In the genomic region with DNA sequence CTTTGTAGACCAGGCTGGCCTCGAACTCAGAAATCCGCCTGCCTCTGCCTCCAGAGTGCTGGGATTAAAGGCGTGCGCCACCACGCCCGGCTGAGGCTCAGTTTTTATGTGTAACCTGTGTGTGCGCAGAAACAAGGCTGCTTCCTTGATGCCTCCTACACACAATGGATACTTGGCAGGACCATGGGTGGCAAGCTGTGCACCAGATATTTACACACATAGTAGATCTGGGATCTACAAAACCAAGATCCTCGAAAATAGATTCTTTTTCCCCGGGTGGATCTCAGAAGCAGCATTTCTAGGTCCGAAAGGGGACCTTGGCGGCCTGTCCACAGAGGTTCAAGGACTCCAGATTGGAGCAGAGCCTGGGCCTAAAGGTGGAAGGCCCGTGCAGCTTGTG, we compare ENCODE assay signal across 7 mouse cellular contexts. TPM values are rescaled to one million over a fixed set of nuclear protein-coding genes. Genes with fewer than 3 reads are reported as not detected.
DNase-seq lines count a peak whose midpoint lies in the region; ATAC-seq and TF ChIP-seq lines count a peak whose summit lies in the region.

No protein-coding gene starts in this region.

- TF ChIP-seq CTCF in embryonic fibroblast, embryonic 13.5 days (IDR thresholded peaks at IDR 0.05; ENCODE audit: borderline replicate concordance, insufficient read depth, low read length): no peak

- 40% methylated on average over 11 of the region's 12 CpGs for WGBS in lung, embryonic 16.5 days
- 52% methylated on average over 12 of the region's 12 CpGs for WGBS in limb, embryonic 12.5 days
- 46% methylated on average over 12 of the region's 12 CpGs for WGBS in stomach, embryonic 16.5 days

- peak overlapping the region; percentile 98 for H3K4me2 ChIP-seq in lung, embryonic 16.5 days (ENCODE audit: low read depth, low read length)
- H3K4me2 ChIP-seq in limb, embryonic 12.5 days: peak overlapping the region; percentile 98
- H3K4me2 ChIP-seq in stomach, embryonic 16.5 days (ENCODE audit: low read depth, low read length): peak overlapping the region; percentile 85

- H3K36me3 ChIP-seq in lung, embryonic 16.5 days (ENCODE audit: control insufficient read depth, insufficient read depth, low read length): no peaks in the 10 kb centered on the region
- H3K36me3 ChIP-seq in limb, embryonic 12.5 days: no peaks in the 10 kb centered on the region
- H3K36me3 ChIP-seq in stomach, embryonic 16.5 days (ENCODE audit: control insufficient read depth, insufficient read depth, low read length): no peaks in the 10 kb centered on the region

- no peaks in the 10 kb centered on the region for H3K9me3 ChIP-seq in lung, embryonic 16.5 days (ENCODE audit: control insufficient read depth, low read length)
- no peaks in the 10 kb centered on the region for H3K9me3 ChIP-seq in limb, embryonic 12.5 days
- H3K9me3 ChIP-seq in stomach, embryonic 16.5 days (replicated peaks; ENCODE audit: control insufficient read depth, low read length): no peaks in the 10 kb centered on the region

- peak overlapping the region; percentile 67 for H3K9ac ChIP-seq in lung, embryonic 16.5 days (ENCODE audit: low read length)
- H3K9ac ChIP-seq in limb, embryonic 12.5 days (replicated peaks): 0 out of 2 replicates have a peak overlapping the region, but pooled peaks have one; percentile 12
- H3K9ac ChIP-seq in stomach, embryonic 16.5 days (ENCODE audit: low read length): peak overlapping the region; percentile 76

- DNase-seq in lung, postnatal 10 days: no peak
- no peak for DNase-seq in urinary bladder, postnatal 4 days (ENCODE audit: low spot score in 2 of 2)
- no peak for DNase-seq in lung, postnatal 14 days

- peak overlapping the region; percentile 89 for H3K4me3 ChIP-seq in lung, embryonic 16.5 days (ENCODE audit: low read length)
- peak overlapping the region; percentile 8 for H3K4me3 ChIP-seq in embryonic fibroblast, embryonic 13.5 days (ENCODE audit: insufficient read depth, low read length)
- H3K4me3 ChIP-seq in limb, embryonic 12.5 days (replicated peaks): peak overlapping the region; percentile 63
- H3K4me3 ChIP-seq in stomach, embryonic 16.5 days (replicated peaks; ENCODE audit: low read length): peak overlapping the region; percentile 72

- H3K4me1 ChIP-seq in lung, embryonic 16.5 days (replicated peaks; ENCODE audit: control insufficient read depth, insufficient read depth, low read length): peaks cover 32% of the 10 kb centered on the region
- H3K4me1 ChIP-seq in embryonic fibroblast, embryonic 13.5 days (ENCODE audit: control insufficient read depth, insufficient read depth, low read length): peaks cover 9% of the 10 kb centered on the region
- H3K4me1 ChIP-seq in limb, embryonic 12.5 days (replicated peaks): peaks cover 29% of the 10 kb centered on the region
- peaks cover 25% of the 10 kb centered on the region for H3K4me1 ChIP-seq in stomach, embryonic 16.5 days (ENCODE audit: control insufficient read depth, insufficient read depth, low read length)

- TF ChIP-seq POLR2A in embryonic fibroblast, embryonic 13.5 days (IDR thresholded peaks at IDR 0.05; ENCODE audit: low read depth, low read length): no peak

- H3K27ac ChIP-seq in lung, embryonic 16.5 days (ENCODE audit: low read length): no peak overlapping the region
- H3K27ac ChIP-seq in embryonic fibroblast, embryonic 13.5 days (ENCODE audit: insufficient read depth, low read length): no peak overlapping the region
- H3K27ac ChIP-seq in limb, embryonic 12.5 days: no peak overlapping the region
- H3K27ac ChIP-seq in stomach, embryonic 16.5 days (ENCODE audit: low read length): peak overlapping the region; percentile 83

- ATAC-seq in lung, embryonic 16.5 days (ENCODE audit: low read depth): no peak; the same call in none of the 2 replicates
- ATAC-seq in limb, embryonic 12.5 days (ENCODE audit: insufficient number of reproducible peaks, insufficient read depth, low FRiP score, low TSS enrichment, low read depth): no peak; the same call in none of the 2 replicates
- no peak for ATAC-seq in stomach, embryonic 16.5 days (ENCODE audit: insufficient read depth, low FRiP score)

- peaks cover 5% of the 10 kb centered on the region for H3K27me3 ChIP-seq in lung, embryonic 16.5 days (ENCODE audit: control insufficient read depth, insufficient read depth, low read depth, low read length)
- peaks cover 27% of the 10 kb centered on the region for H3K27me3 ChIP-seq in limb, embryonic 12.5 days
- H3K27me3 ChIP-seq in stomach, embryonic 16.5 days (ENCODE audit: control insufficient read depth, insufficient read depth, low read length): peaks cover 7% of the 10 kb centered on the region; the same call in 1 of the 2 replicates

RNA-seq across cellular contexts. Expression of gene Tprn, which starts 0.5 kb away (rescaled TPM):
- polyA plus RNA-seq in lung, embryonic 16.5 days (2015; fragmentation: Nextera tagmentation; extraction: Ambion mirVana): 6.4 and 6.5 TPM in 2 replicates
- polyA plus RNA-seq in embryonic fibroblast, embryonic 13.5 days (2011; ENCODE audit: insufficient read length, low read depth, missing spikeins): 7.1 and 9.5 TPM in 2 replicates
- polyA plus RNA-seq in limb, embryonic 12.5 days (2016; fragmentation: Nextera tagmentation; extraction: Ambion mirVana): 8.7 TPM in 2 replicates
- polyA plus RNA-seq in stomach, embryonic 16.5 days (2015; fragmentation: Nextera tagmentation; extraction: Ambion mirVana): 17.9 and 19.0 TPM in 2 replicates

RNA-seq across cellular contexts. Expression of gene Tmem203, which starts 6.6 kb away (rescaled TPM):
- 20.3 and 22.0 TPM in 2 replicates for polyA plus RNA-seq in lung, embryonic 16.5 days (2015; fragmentation: Nextera tagmentation; extraction: Ambion mirVana)
- 11.6 and 15.3 TPM in 2 replicates for polyA plus RNA-seq in embryonic fibroblast, embryonic 13.5 days (2011; ENCODE audit: insufficient read length, low read depth, missing spikeins)
- 20.5 and 20.7 TPM in 2 replicates for polyA plus RNA-seq in limb, embryonic 12.5 days (2016; fragmentation: Nextera tagmentation; extraction: Ambion mirVana)
- 19.5 and 20.2 TPM in 2 replicates for polyA plus RNA-seq in stomach, embryonic 16.5 days (2015; fragmentation: Nextera tagmentation; extraction: Ambion mirVana)

RNA-seq across cellular contexts. Expression of gene Ssna1, which starts 10.4 kb away (rescaled TPM):
- polyA plus RNA-seq in lung, embryonic 16.5 days (2015; fragmentation: Nextera tagmentation; extraction: Ambion mirVana): 219 and 232 TPM in 2 replicates
- 46.2 and 49.4 TPM in 2 replicates for polyA plus RNA-seq in embryonic fibroblast, embryonic 13.5 days (2011; ENCODE audit: insufficient read length, low read depth, missing spikeins)
- 217 and 218 TPM in 2 replicates for polyA plus RNA-seq in limb, embryonic 12.5 days (2016; fragmentation: Nextera tagmentation; extraction: Ambion mirVana)
- 199 TPM in 2 replicates for polyA plus RNA-seq in stomach, embryonic 16.5 days (2015; fragmentation: Nextera tagmentation; extraction: Ambion mirVana)

RNA-seq across cellular contexts. Expression of gene Anapc2, which starts 10.4 kb away (rescaled TPM):
- 136 and 137 TPM in 2 replicates for polyA plus RNA-seq in lung, embryonic 16.5 days (2015; fragmentation: Nextera tagmentation; extraction: Ambion mirVana)
- polyA plus RNA-seq in embryonic fibroblast, embryonic 13.5 days (2011; ENCODE audit: insufficient read length, low read depth, missing spikeins): 93.8 and 95.3 TPM in 2 replicates
- polyA plus RNA-seq in limb, embryonic 12.5 days (2016; fragmentation: Nextera tagmentation; extraction: Ambion mirVana): 141 and 151 TPM in 2 replicates
- polyA plus RNA-seq in stomach, embryonic 16.5 days (2015; fragmentation: Nextera tagmentation; extraction: Ambion mirVana): 123 and 134 TPM in 2 replicates

RNA-seq across cellular contexts. Expression of gene AL732309.1, which starts 15.2 kb away (rescaled TPM):
- 4.5 and 5.9 TPM in 2 replicates for polyA plus RNA-seq in lung, embryonic 16.5 days (2015; fragmentation: Nextera tagmentation; extraction: Ambion mirVana)
- 2.3 TPM in 1 of 2 replicates, not detected in the other for polyA plus RNA-seq in embryonic fibroblast, embryonic 13.5 days (2011; ENCODE audit: insufficient read length, low read depth, missing spikeins)
- 5.5 and 5.7 TPM in 2 replicates for polyA plus RNA-seq in limb, embryonic 12.5 days (2016; fragmentation: Nextera tagmentation; extraction: Ambion mirVana)
- polyA plus RNA-seq in stomach, embryonic 16.5 days (2015; fragmentation: Nextera tagmentation; extraction: Ambion mirVana): 10.1 and 12.8 TPM in 2 replicates

Comparison
In these comparisons a context has a peak if more than half of its experiments do, and no peak if none do; other contexts are left out.
1. H3K4me3 ChIP-seq: peak in every context shown above with its lines; median percentile 89 in lung, embryonic 16.5 days; 72 in stomach, embryonic 16.5 days; 63 in limb, embryonic 12.5 days; 8 in embryonic fibroblast, embryonic 13.5 days.
2. H3K9ac ChIP-seq: peak in every context shown above with its lines; median percentile 76 in stomach, embryonic 16.5 days; 67 in lung, embryonic 16.5 days; 12 in limb, embryonic 12.5 days.